Mouse (Mus musculus) lung, embryonic 14.5 days (tissue): ENCODE measurements at regions not wholly inside any gene's neighbourhood (a gene's known extent, or its start where the extent isn't known, plus 50 kb on each side); places are given as distances from the start of the nearest gene placed in this dataset.

ENCODE experiments used
- ATAC-seq: fragments of 200-750 bp; cut with Nextera tagmentation; 2 replicates; pipeline ENCODE4 v1.8.0; 2017; ENCODE audit warnings: mild to moderate bottlenecking, moderate TSS enrichment, moderate library complexity; ENCODE audit not compliant: insufficient read depth
- DNase-seq: peaks from one replicate; pipeline ENCODE4 v3.0.0-alpha.2; 2015
- H3K27ac ChIP-seq: fragments of 300-500 bp; sonication (generic); 2 replicates; pipeline ENCODE4 v1.5.1; 2014; ENCODE audit warnings: low read depth, mild to moderate bottlenecking, moderate library complexity
- H3K27me3 ChIP-seq: fragments of 300-500 bp; sonication (generic); 2 replicates; pipeline ENCODE4 v1.6.1; 2014; ENCODE audit warnings: low read length, control low read depth; ENCODE audit not compliant: insufficient read depth
- H3K36me3 ChIP-seq: fragments of 300-500 bp; sonication (generic); 2 replicates; pipeline ENCODE4 v1.6.1; 2014; ENCODE audit warnings: control low read depth; ENCODE audit not compliant: insufficient read depth
- H3K4me1 ChIP-seq: fragments of 300-500 bp; sonication (generic); 2 replicates; pipeline ENCODE4 v1.6.1; 2014; ENCODE audit warnings: antibody characterized with exemption, control low read depth; ENCODE audit not compliant: insufficient read depth
- H3K4me2 ChIP-seq: fragments of 300-500 bp; sonication (generic); 2 replicates; pipeline ENCODE4 v1.6.1; 2014; ENCODE audit warnings: mild to moderate bottlenecking
- H3K4me3 ChIP-seq: fragments of 300-500 bp; sonication (generic); 2 replicates; pipeline ENCODE4 v1.5.1; 2014; ENCODE audit warnings: low read depth, low read length
- H3K9ac ChIP-seq: fragments of 300-500 bp; sonication (generic); 2 replicates; pipeline ENCODE4 v1.6.1; 2014
- H3K9me3 ChIP-seq: fragments of 300-500 bp; sonication (generic); 2 replicates; pipeline ENCODE4 v1.6.1; 2016; ENCODE audit warnings: low read depth, low read length, control low read depth
- CTCF ChIP-seq: IDR thresholded peaks from 2 replicates; pipeline ENCODE4 v1.5.1; 2016; ENCODE audit warnings: antibody characterized with exemption, low read depth
- WGBS: fragments of 180-500 bp; shearing (Covaris S2); extraction: QIAGEN DNeasy Blood & Tissue Kit; methylation state at CpG from one replicate; pipeline ENCODE4 v1.1.7; 2014; 5-methylcytosine and 5-hydroxymethylcytosine counted together

- 93% methylated on average over 3 of the region's 3 CpGs for WGBS
- Histone ChIP-seq H3K4me1 (no peaks in the 10 kb centered on the region), H3K36me3 (no peaks in the 10 kb centered on the region), H3K27ac (no peak overlapping the region), H3K4me2 (no peak overlapping the region), H3K4me3 (no peak overlapping the region), H3K9me3 (no peaks in the 10 kb centered on the region), H3K27me3 (no peaks in the 10 kb centered on the region), H3K9ac (no peak overlapping the region)
- TF ChIP-seq CTCF: no peak
- DNase-seq (no peak), ATAC-seq (no peak)
These were observed 252.3 kb upstream of the Sema3a start for GRCm38 (mm10) chr5:12872888-12873287.

GRCm38 (mm10) chr5:12877595-12878296 lies 247.5 kb upstream of the Sema3a start:
- no peak overlapping the region for H3K4me2 ChIP-seq
- no peaks in the 10 kb centered on the region for H3K36me3 ChIP-seq
- H3K27me3 ChIP-seq: no peaks in the 10 kb centered on the region
- no peak overlapping the region for H3K4me3 ChIP-seq
- H3K27ac ChIP-seq: no peak overlapping the region
- H3K4me1 ChIP-seq: no peaks in the 10 kb centered on the region
- H3K9me3 ChIP-seq: no peaks in the 10 kb centered on the region
- no peak for ATAC-seq
- DNase-seq: no peak
- no peak for TF ChIP-seq CTCF
- no peak overlapping the region for H3K9ac ChIP-seq
- WGBS: 88% methylated on average over 6 of the region's 6 CpGs

GRCm38 (mm10) chr5:12892333-12892732 lies 232.9 kb upstream of the Sema3a start:
- Histone ChIP-seq H3K4me3 (no peak overlapping the region), H3K4me1 (no peaks in the 10 kb centered on the region), H3K27ac (no peak overlapping the region), H3K9ac (no peak overlapping the region), H3K27me3 (no peaks in the 10 kb centered on the region), H3K36me3 (no peaks in the 10 kb centered on the region), H3K4me2 (no peak overlapping the region), H3K9me3 (no peaks in the 10 kb centered on the region)
- TF ChIP-seq CTCF: no peak
- ATAC-seq: no peak; the same call in 1 of the 2 replicates
- DNase-seq: peak; percentile 67

GRCm38 (mm10) chr5:12894638-12895037 lies 230.6 kb upstream of the Sema3a start:
- Histone ChIP-seq H3K9ac (no peak overlapping the region), H3K4me1 (no peaks in the 10 kb centered on the region), H3K9me3 (no peaks in the 10 kb centered on the region), H3K4me2 (no peak overlapping the region), H3K4me3 (no peak overlapping the region), H3K27me3 (no peaks in the 10 kb centered on the region), H3K27ac (no peak overlapping the region), H3K36me3 (no peaks in the 10 kb centered on the region)
- ATAC-seq: no peak
- no peak for DNase-seq
- WGBS: 54% methylated on average over 2 of the region's 2 CpGs
- no peak for TF ChIP-seq CTCF

GRCm38 (mm10) chr5:12910741-12911140 lies 214.5 kb upstream of the Sema3a start:
- ATAC-seq: no peak
- H3K9me3 ChIP-seq: no peaks in the 10 kb centered on the region
- H3K4me3 ChIP-seq: no peak overlapping the region
- no peak overlapping the region for H3K27ac ChIP-seq
- no peak overlapping the region for H3K4me2 ChIP-seq
- no peak for DNase-seq
- no peaks in the 10 kb centered on the region for H3K36me3 ChIP-seq
- TF ChIP-seq CTCF: no peak
- H3K4me1 ChIP-seq: no peaks in the 10 kb centered on the region
- no peaks in the 10 kb centered on the region for H3K27me3 ChIP-seq
- no peak overlapping the region for H3K9ac ChIP-seq

GRCm38 (mm10) chr5:12914395-12914794 lies 210.8 kb upstream of the Sema3a start:
- DNase-seq (no peak), ATAC-seq (no peak)
- 43% methylated on average over 1 of the region's 1 CpGs for WGBS
- H3K4me1 ChIP-seq: no peaks in the 10 kb centered on the region
- H3K4me3 ChIP-seq: no peak overlapping the region
- no peak overlapping the region for H3K27ac ChIP-seq
- H3K27me3 ChIP-seq: no peaks in the 10 kb centered on the region
- H3K9ac ChIP-seq: no peak overlapping the region
- H3K4me2 ChIP-seq: no peak overlapping the region
- H3K9me3 ChIP-seq: no peaks in the 10 kb centered on the region
- TF ChIP-seq CTCF: no peak
- H3K36me3 ChIP-seq: no peaks in the 10 kb centered on the region

GRCm38 (mm10) chr5:12919335-12919734 lies 205.9 kb upstream of the Sema3a start:
- 91% methylated on average over 2 of the region's 2 CpGs for WGBS
- Histone ChIP-seq H3K36me3 (no peaks in the 10 kb centered on the region), H3K9ac (no peak overlapping the region), H3K4me3 (no peak overlapping the region), H3K27ac (no peak overlapping the region), H3K4me1 (no peaks in the 10 kb centered on the region), H3K27me3 (no peaks in the 10 kb centered on the region), H3K4me2 (no peak overlapping the region), H3K9me3 (no peaks in the 10 kb centered on the region)
- DNase-seq (no peak), ATAC-seq (no peak)
- no peak for TF ChIP-seq CTCF

- no peak overlapping the region for H3K4me2 ChIP-seq
- no peak overlapping the region for H3K9ac ChIP-seq
- no peaks in the 10 kb centered on the region for H3K4me1 ChIP-seq
- H3K27ac ChIP-seq: no peak overlapping the region
- no peaks in the 10 kb centered on the region for H3K27me3 ChIP-seq
- DNase-seq (no peak), ATAC-seq (no peak)
- H3K9me3 ChIP-seq: no peaks in the 10 kb centered on the region
- no peak for TF ChIP-seq CTCF
- H3K4me3 ChIP-seq: no peak overlapping the region
- H3K36me3 ChIP-seq: no peaks in the 10 kb centered on the region
These were observed 202.3 kb upstream of the Sema3a start for GRCm38 (mm10) chr5:12922889-12923288.
